Mouse (Mus musculus) embryonic facial prominence, embryonic 10.5 days (tissue): ENCODE measurements around the gene Tnnt2. TPM values are rescaled to one million over a fixed set of nuclear protein-coding genes. Genes with fewer than 3 reads are reported as not detected.

ENCODE experiments used
- DNase-seq: peaks from one replicate; pipeline ENCODE4 v3.0.0-alpha.2; 2017; ENCODE audit warnings: low spot score
- H3K27ac ChIP-seq: fragments of 300-500 bp; sonication (generic); replicated peaks from 2 replicates; pipeline ENCODE4 v1.5.1; 2016; ENCODE audit warnings: mild to moderate bottlenecking
- H3K27me3 ChIP-seq: fragments of 300-500 bp; sonication (generic); replicated peaks from 2 replicates; pipeline ENCODE4 v1.6.1; 2016; ENCODE audit warnings: low read depth, mild to moderate bottlenecking; ENCODE audit not compliant: poor library complexity, severe bottlenecking
- H3K36me3 ChIP-seq: fragments of 300-500 bp; sonication (generic); replicated peaks from 2 replicates; pipeline ENCODE4 v1.6.1; 2016; ENCODE audit warnings: mild to moderate bottlenecking, moderate library complexity
- H3K4me1 ChIP-seq: fragments of 300-500 bp; sonication (generic); 2 replicates; pipeline ENCODE4 v1.6.1; 2016
- H3K4me3 ChIP-seq: fragments of 300-500 bp; sonication (generic); 2 replicates; pipeline ENCODE4 v1.5.1; 2016; ENCODE audit warnings: mild to moderate bottlenecking, moderate library complexity
- H3K9me3 ChIP-seq: fragments of 300-500 bp; sonication (generic); 2 replicates; pipeline ENCODE4 v1.6.1; 2016; ENCODE audit warnings: mild to moderate bottlenecking
- WGBS: fragments of 180-500 bp; shearing (Covaris S2); methylation state at CpG from one replicate; pipeline ENCODE4 v1.1.7; 2016; 5-methylcytosine and 5-hydroxymethylcytosine counted together
- polyA plus RNA-seq: library from polyadenylated mRNA; unstranded; fragments of >200 nt; fragmentation: Nextera tagmentation; extraction: Ambion mirVana; gene quantifications from 2 replicates; pipeline ENCODE4 v1.2.1, GENCODE M21; 2016

The Tnnt2 gene
- polyA plus RNA-seq, 1 experiment from 2014 or later = 1.1 TPM

DNA sequence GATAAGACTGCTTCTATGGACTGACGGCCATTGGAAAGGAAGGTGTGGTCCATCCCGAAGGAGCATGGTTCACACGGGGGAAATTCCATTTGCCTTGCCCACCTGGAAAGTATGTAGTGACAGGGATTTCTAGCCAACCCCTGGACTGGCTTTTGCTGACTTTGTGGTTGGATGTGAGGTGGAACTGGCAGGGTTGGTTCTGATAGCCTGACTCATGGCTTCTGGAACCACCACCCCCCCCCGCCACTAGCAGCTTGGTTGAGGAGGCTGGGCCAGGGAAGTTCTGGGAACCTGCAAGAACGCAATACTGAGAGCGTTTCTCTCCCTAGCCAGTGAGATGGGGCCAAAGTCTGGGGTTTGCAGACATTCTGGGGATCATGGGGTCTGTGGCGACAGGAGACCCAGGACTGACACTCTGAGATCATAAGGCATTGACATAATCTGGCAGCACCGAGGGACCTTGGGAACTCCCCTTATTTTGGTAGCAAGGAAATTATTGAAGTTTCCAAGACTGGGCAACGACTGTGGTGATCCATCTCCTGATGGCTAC is 27.7 kb downstream of the Tnnt2 start:
- Histone ChIP-seq H3K27me3 (peaks cover 10% of the 10 kb centered on the region), H3K27ac (no peak overlapping the region), H3K9me3 (no peaks in the 10 kb centered on the region), H3K4me3 (no peak overlapping the region), H3K36me3 (no peaks in the 10 kb centered on the region), H3K4me1 (no peaks in the 10 kb centered on the region)
- no peak for DNase-seq
- WGBS = 84% methylated on average over 9 of the region's 9 CpGs

DNA sequence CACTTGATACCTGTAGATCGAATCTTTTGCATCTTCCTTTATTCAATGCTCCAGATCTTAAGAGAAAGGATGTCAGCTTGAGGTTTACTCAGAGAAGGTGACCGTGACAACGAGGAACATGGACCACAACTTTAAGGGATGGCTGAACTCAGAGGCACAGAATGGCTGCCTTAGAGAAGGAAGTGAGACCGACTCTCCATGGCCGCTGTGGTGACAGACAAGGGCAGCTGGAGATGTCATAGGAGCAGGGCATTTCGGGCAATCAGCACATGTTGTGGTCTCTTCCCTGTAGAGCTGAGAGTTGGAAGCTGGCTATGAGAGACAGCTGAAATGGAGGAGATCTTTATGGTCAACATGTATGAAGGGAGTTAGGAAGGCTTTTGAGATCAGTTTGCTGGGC is 28.7 kb downstream of the Tnnt2 start:
- Histone ChIP-seq H3K36me3 (no peaks in the 10 kb centered on the region), H3K4me1 (no peaks in the 10 kb centered on the region), H3K27me3 (peaks cover 10% of the 10 kb centered on the region), H3K4me3 (no peak overlapping the region), H3K9me3 (no peaks in the 10 kb centered on the region), H3K27ac (no peak overlapping the region)
- no peak for DNase-seq
- 87% methylated on average over 6 of the region's 6 CpGs for WGBS

- 49% methylated on average over 19 of the region's 19 CpGs for WGBS
- peaks cover 10% of the 10 kb centered on the region for H3K27me3 ChIP-seq
- DNase-seq = peak; percentile 89
- H3K27ac ChIP-seq = no peak overlapping the region
- H3K36me3 ChIP-seq = no peaks in the 10 kb centered on the region
- H3K9me3 ChIP-seq = no peaks in the 10 kb centered on the region
- H3K4me1 ChIP-seq = no peaks in the 10 kb centered on the region
- H3K4me3 ChIP-seq = no peak overlapping the region
These were observed 29.5 kb downstream of the Tnnt2 start for GRCm38 (mm10) chr1:135865518-135866194.

GRCm38 (mm10) chr1:135868570-135868969 is 32.4 kb downstream of the Tnnt2 start:
- WGBS = 91% methylated on average over 6 of the region's 6 CpGs
- no peak for DNase-seq
- H3K4me1 ChIP-seq = no peaks in the 10 kb centered on the region
- H3K4me3 ChIP-seq = no peak overlapping the region
- H3K27ac ChIP-seq = no peak overlapping the region
- H3K27me3 ChIP-seq = peaks cover 10% of the 10 kb centered on the region
- no peaks in the 10 kb centered on the region for H3K9me3 ChIP-seq
- H3K36me3 ChIP-seq = no peaks in the 10 kb centered on the region

GRCm38 (mm10) chr1:135872991-135873390 is 36.8 kb downstream of the Tnnt2 start:
- WGBS = 87% methylated on average over 4 of the region's 4 CpGs

GRCm38 (mm10) chr1:135877248-135877647 is 41.1 kb downstream of the Tnnt2 start:
- Histone ChIP-seq H3K9me3 (no peaks in the 10 kb centered on the region), H3K27me3 (peaks cover 3% of the 10 kb centered on the region; the same call in 1 of the 2 replicates), H3K4me1 (no peaks in the 10 kb centered on the region), H3K4me3 (no peak overlapping the region), H3K27ac (no peak overlapping the region), H3K36me3 (no peaks in the 10 kb centered on the region)
- no peak for DNase-seq
- WGBS = 86% methylated on average over 2 of the region's 2 CpGs

More at GRCm38 (mm10) chr1:135872991-135873390, 36.8 kb downstream of the Tnnt2 start:
- Histone ChIP-seq H3K36me3 (no peaks in the 10 kb centered on the region), H3K4me1 (no peaks in the 10 kb centered on the region), H3K9me3 (no peaks in the 10 kb centered on the region), H3K27ac (no peak overlapping the region), H3K27me3 (no peaks in the 10 kb centered on the region), H3K4me3 (no peak overlapping the region)
- no peak for DNase-seq

- peaks cover 5% of the 10 kb centered on the region; the same call in 1 of the 2 replicates for H3K27me3 ChIP-seq
- H3K36me3 ChIP-seq = no peaks in the 10 kb centered on the region
- no peaks in the 10 kb centered on the region for H3K4me1 ChIP-seq
- H3K4me3 ChIP-seq = no peak overlapping the region
- H3K9me3 ChIP-seq = no peaks in the 10 kb centered on the region
- WGBS = 72% methylated on average over 10 of the region's 10 CpGs
- DNase-seq = peak; percentile 68
- no peak overlapping the region for H3K27ac ChIP-seq
These were observed 46.4 kb downstream of the Tnnt2 start for GRCm38 (mm10) chr1:135882385-135883109.

GRCm38 (mm10) chr1:135889461-135890185 is 53.5 kb downstream of the Tnnt2 start:
- Histone ChIP-seq H3K9me3 (no peaks in the 10 kb centered on the region), H3K27me3 (peaks cover 6% of the 10 kb centered on the region; the same call in 1 of the 2 replicates), H3K36me3 (no peaks in the 10 kb centered on the region), H3K4me3 (no peak overlapping the region), H3K4me1 (peaks cover 14% of the 10 kb centered on the region; the same call in 1 of the 2 replicates), H3K27ac (no peak overlapping the region)
- 78% methylated on average over 20 of the region's 20 CpGs for whole genome bisulfite sequencing
- DNase-seq = no peak

DNA sequence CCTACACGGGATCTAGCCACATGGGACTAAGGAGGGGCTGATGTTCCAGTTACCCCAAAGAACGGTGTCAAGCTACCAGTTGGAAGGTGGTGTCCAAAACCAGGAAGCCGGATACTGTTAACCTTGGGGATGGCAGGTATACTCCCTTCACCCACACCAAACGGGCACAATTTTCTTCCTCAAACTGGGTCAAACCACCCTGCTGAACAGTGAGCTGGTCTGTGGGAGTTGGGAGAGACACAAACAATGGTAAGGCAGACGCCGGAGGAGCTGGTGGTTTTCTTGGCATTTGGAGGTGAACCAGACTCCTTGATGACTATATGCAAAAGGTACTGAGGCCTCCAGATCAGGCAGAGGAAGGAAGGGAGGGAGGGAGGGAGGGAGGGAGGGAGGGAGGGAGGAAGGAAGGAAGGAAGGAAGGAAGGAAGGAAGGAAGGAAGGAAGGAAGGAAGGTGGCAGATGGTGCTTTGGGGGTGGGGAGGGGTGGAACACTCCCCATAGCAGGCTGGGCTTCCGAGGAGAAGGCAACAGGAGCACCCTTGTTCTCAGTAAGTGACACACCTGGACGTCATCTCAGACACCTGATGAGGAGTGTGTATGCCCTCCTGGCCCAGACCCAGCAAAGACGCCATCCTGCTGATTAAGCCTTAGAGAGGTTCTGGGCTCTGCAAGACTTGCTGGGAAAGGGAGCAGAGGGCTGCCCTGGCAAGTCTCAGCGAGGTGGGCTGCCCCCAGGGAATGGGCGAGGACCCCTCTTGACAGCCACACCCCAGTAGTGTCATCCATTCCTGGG is 55.5 kb downstream of the Tnnt2 start:
- Histone ChIP-seq H3K36me3 (no peaks in the 10 kb centered on the region), H3K4me3 (no peak overlapping the region), H3K27me3 (peaks cover 6% of the 10 kb centered on the region; the same call in 1 of the 2 replicates), H3K27ac (no peak overlapping the region), H3K9me3 (no peaks in the 10 kb centered on the region), H3K4me1 (peaks cover 14% of the 10 kb centered on the region; the same call in 1 of the 2 replicates)
- DNase-seq = no peak
- 77% methylated on average over 11 of the region's 11 CpGs for WGBS

DNA sequence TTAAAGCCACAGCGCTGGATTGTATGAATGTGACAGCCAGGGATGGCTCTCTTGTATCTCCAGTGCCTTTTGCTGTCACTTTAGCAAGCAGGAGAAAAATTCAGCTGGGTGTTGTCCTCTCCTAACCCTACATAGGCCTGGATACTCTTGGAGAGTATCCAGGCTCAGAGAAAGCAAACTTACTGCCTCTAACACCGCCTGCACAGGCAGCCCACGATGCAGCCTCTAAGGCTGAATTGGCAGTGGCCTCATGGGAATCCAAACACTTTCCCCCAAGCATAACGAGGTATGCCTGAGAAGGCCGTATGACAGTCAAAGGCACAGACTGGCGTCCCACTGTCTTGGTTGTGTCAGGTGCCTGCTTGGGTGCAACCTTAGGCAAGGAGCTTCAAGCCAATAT is 56.1 kb downstream of the Tnnt2 start:
- Histone ChIP-seq H3K27me3 (peaks cover 6% of the 10 kb centered on the region; the same call in 1 of the 2 replicates), H3K4me3 (no peak overlapping the region), H3K27ac (no peak overlapping the region), H3K36me3 (no peaks in the 10 kb centered on the region), H3K4me1 (peaks cover 14% of the 10 kb centered on the region; the same call in 1 of the 2 replicates), H3K9me3 (no peaks in the 10 kb centered on the region)
- DNase-seq = no peak
- 76% methylated on average over 6 of the region's 6 CpGs for WGBS

GRCm38 (mm10) chr1:135892764-135893163 is 56.6 kb downstream of the Tnnt2 start:
- 78% methylated on average over 6 of the region's 6 CpGs for WGBS
- Histone ChIP-seq H3K27me3 (peaks cover 6% of the 10 kb centered on the region; the same call in 1 of the 2 replicates), H3K27ac (no peak overlapping the region), H3K4me1 (peaks cover 14% of the 10 kb centered on the region; the same call in 1 of the 2 replicates), H3K36me3 (no peaks in the 10 kb centered on the region), H3K9me3 (no peaks in the 10 kb centered on the region), H3K4me3 (no peak overlapping the region)
- DNase-seq = no peak
